10 mouse cellular contexts compared by ENCODE assay signal in the genomic region with DNA sequence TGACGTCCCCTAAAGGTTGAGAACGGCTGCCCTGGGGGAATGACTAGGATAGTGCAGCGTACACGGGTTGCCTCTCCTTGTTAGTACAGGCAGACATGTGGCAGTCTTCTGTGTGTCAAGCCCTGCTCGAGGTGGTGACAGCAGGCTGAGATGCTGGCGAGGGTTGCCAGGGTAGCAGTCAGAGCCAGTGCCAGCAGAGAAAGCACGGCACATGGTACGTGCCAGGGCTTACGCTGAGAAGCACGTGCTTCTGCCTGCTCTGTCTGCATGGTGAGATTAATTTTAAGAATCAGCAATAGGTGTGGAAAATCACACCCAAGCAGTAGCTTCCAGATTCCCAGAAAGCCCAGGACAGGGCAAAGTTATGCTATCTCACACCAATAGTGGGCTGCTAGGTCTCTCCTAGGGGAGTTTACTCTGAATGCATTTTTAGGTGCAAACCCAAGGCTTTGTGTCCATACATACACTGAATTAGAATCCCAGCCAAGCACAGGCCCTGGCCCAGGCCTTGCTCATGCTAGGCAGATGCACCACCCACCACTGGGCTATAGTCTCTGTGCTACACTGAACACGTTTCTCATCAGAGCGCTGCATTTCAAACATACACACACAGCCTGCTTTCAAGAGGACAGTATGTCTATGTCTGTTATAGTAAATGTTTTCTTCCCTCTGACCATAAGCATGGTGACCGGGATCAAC. TPM values are rescaled to one million over a fixed set of nuclear protein-coding genes. Genes with fewer than 3 reads are reported as not detected.
DNase-seq lines count a peak whose midpoint lies in the region; ATAC-seq lines count a peak whose summit lies in the region.
"Had no signal": no experiment of that assay in that cellular context is flagged by ENCODE, and none has a peak within 500 bp of the region (broad histone marks: within the 10 kb centered on the region; RNA-seq: fewer than 3 reads in every experiment).

No protein-coding gene starts in this region.

- H3K27ac ChIP-seq in hindbrain, embryonic 15.5 days (replicated peaks) = peak overlapping the region; percentile 1; the same call in 1 of the 2 replicates
- no peak overlapping the region for H3K27ac ChIP-seq in hindbrain, embryonic 12.5 days

- ATAC-seq in hindbrain, embryonic 15.5 days (ENCODE audit: low FRiP score, low read depth) = peak; percentile 81
- no peak for ATAC-seq in hindbrain, embryonic 12.5 days (ENCODE audit: low FRiP score)
- no peak for ATAC-seq in megakaryocyte progenitor cell, adult 5-6 weeks (replicated peaks; ENCODE audit: poor library complexity)

- H3K4me1 ChIP-seq in hindbrain, embryonic 15.5 days (replicated peaks) = no peaks in the 10 kb centered on the region
- no peaks in the 10 kb centered on the region for H3K4me1 ChIP-seq in hindbrain, embryonic 12.5 days

- 84% methylated on average over 13 of the region's 13 CpGs for WGBS in hindbrain, embryonic 15.5 days
- 92% methylated on average over 13 of the region's 13 CpGs for WGBS in hindbrain, embryonic 12.5 days

- H3K9me3 ChIP-seq in hindbrain, embryonic 15.5 days = no peaks in the 10 kb centered on the region
- no peaks in the 10 kb centered on the region for H3K9me3 ChIP-seq in hindbrain, embryonic 12.5 days (replicated peaks)

- peaks cover 80% of the 10 kb centered on the region for H3K36me3 ChIP-seq in hindbrain, embryonic 15.5 days
- H3K36me3 ChIP-seq in hindbrain, embryonic 12.5 days = peaks cover 81% of the 10 kb centered on the region

- no peaks in the 10 kb centered on the region for H3K27me3 ChIP-seq in hindbrain, embryonic 15.5 days
- no peaks in the 10 kb centered on the region for H3K27me3 ChIP-seq in hindbrain, embryonic 12.5 days

- H3K4me3 ChIP-seq in hindbrain, embryonic 15.5 days = no peak overlapping the region
- H3K4me3 ChIP-seq in hindbrain, embryonic 12.5 days = no peak overlapping the region

- H3K4me2 ChIP-seq in hindbrain, embryonic 15.5 days = no peak overlapping the region
- H3K4me2 ChIP-seq in hindbrain, embryonic 12.5 days (replicated peaks) = no peak overlapping the region

- peak; percentile 93 for DNase-seq in brain, adult 2 months (ENCODE audit: low read depth, low spot score)
- DNase-seq in cerebellum, adult 9-11 months = peak; percentile 85
- peak; percentile 83 to 87 for DNase-seq in heart, postnatal 10 days
- DNase-seq in gastrocnemius, postnatal 4 days (ENCODE audit: low spot score in 2 of 2) = no peak
- DNase-seq in adipocyte (ENCODE audit: low spot score) = no peak
- DNase-seq: kidney, adult 18-20 months; liver had no signal

- no peak overlapping the region for H3K9ac ChIP-seq in hindbrain, embryonic 15.5 days
- H3K9ac ChIP-seq in hindbrain, embryonic 12.5 days = no peak overlapping the region

- intact Hi-C loops in heart, postnatal 10 days (cut with DNase I) = no loop called here

RNA-seq across cellular contexts. Expression of a gene that starts 31.3 kb away (rescaled TPM):
- 35.8 and 36.2 TPM in 2 replicates for polyA plus RNA-seq in hindbrain, embryonic 15.5 days (2015; fragmentation: Nextera tagmentation; extraction: Ambion mirVana)
- polyA plus RNA-seq in hindbrain, embryonic 12.5 days (2016; fragmentation: Nextera tagmentation; extraction: Ambion mirVana) = 80.2 and 81.9 TPM in 2 replicates
- total RNA-seq in heart, postnatal 10 days (2021) = 10 to 100 TPM; 54.4 to 55.6 TPM
- 10 to 100 TPM; 46.2 to 53.1 TPM for total RNA-seq in gastrocnemius, postnatal 4 days (2021)
- 264 and 290 TPM in 2 replicates for total RNA-seq in megakaryocyte progenitor cell, adult 5-6 weeks (2015)
- total RNA-seq in megakaryocyte progenitor cell, adult 5-6 weeks (2017) = 298 and 323 TPM in 2 replicates

RNA-seq across cellular contexts. Expression of a gene that starts 32.2 kb away (rescaled TPM):
- polyA plus RNA-seq in hindbrain, embryonic 15.5 days (2015; fragmentation: Nextera tagmentation; extraction: Ambion mirVana) = 51.2 and 52.8 TPM in 2 replicates
- polyA plus RNA-seq in hindbrain, embryonic 12.5 days (2016; fragmentation: Nextera tagmentation; extraction: Ambion mirVana) = 47.2 and 57.1 TPM in 2 replicates
- 10 to 100 TPM; 48.0 to 52.2 TPM for total RNA-seq in heart, postnatal 10 days (2021)
- 10 to 100 TPM; 37.6 to 50.1 TPM for total RNA-seq in gastrocnemius, postnatal 4 days (2021)
- 84.7 and 88.9 TPM in 2 replicates for total RNA-seq in megakaryocyte progenitor cell, adult 5-6 weeks (2015)
- 73.6 and 81.1 TPM in 2 replicates for total RNA-seq in megakaryocyte progenitor cell, adult 5-6 weeks (2017)

RNA-seq across cellular contexts. Expression of a gene that starts 35.6 kb away (rescaled TPM):
- 13.3 and 18.6 TPM in 2 replicates for polyA plus RNA-seq in hindbrain, embryonic 15.5 days (2015; fragmentation: Nextera tagmentation; extraction: Ambion mirVana)
- 19.6 and 21.1 TPM in 2 replicates for polyA plus RNA-seq in hindbrain, embryonic 12.5 days (2016; fragmentation: Nextera tagmentation; extraction: Ambion mirVana)
- total RNA-seq in heart, postnatal 10 days (2021) = 1 to 10 TPM; 5.1 to 5.7 TPM
- total RNA-seq in gastrocnemius, postnatal 4 days (2021) = 1 to 10 TPM; 6.3 to 6.9 TPM
- 4.9 and 5.4 TPM in 2 replicates for total RNA-seq in megakaryocyte progenitor cell, adult 5-6 weeks (2015)
- total RNA-seq in megakaryocyte progenitor cell, adult 5-6 weeks (2017) = 10.0 and 10.2 TPM in 2 replicates

RNA-seq across cellular contexts. Expression of a gene that starts 52.4 kb away (rescaled TPM):
- 46.6 and 48.0 TPM in 2 replicates for polyA plus RNA-seq in hindbrain, embryonic 15.5 days (2015; fragmentation: Nextera tagmentation; extraction: Ambion mirVana)
- 60.5 and 63.3 TPM in 2 replicates for polyA plus RNA-seq in hindbrain, embryonic 12.5 days (2016; fragmentation: Nextera tagmentation; extraction: Ambion mirVana)
- total RNA-seq in heart, postnatal 10 days (2021) = 10 to 100 TPM; 20.6 to 21.5 TPM
- 10 to 100 TPM; 26.4 to 31.8 TPM for total RNA-seq in gastrocnemius, postnatal 4 days (2021)
- 94.3 and 101 TPM in 2 replicates for total RNA-seq in megakaryocyte progenitor cell, adult 5-6 weeks (2015)
- total RNA-seq in megakaryocyte progenitor cell, adult 5-6 weeks (2017) = 46.1 and 48.6 TPM in 2 replicates

Comparison
In these comparisons a context has a peak if more than half of its experiments do, and no peak if none do; other contexts are left out.
1. DNase-seq: peak in brain, adult 2 months (single experiment), cerebellum, adult 9-11 months (single experiment) and heart, postnatal 10 days (2 of 2); none in gastrocnemius, postnatal 4 days (0 of 2) and adipocyte (single experiment).
2. RNA of a gene that starts 31.3 kb away (total RNA-seq): 264 to 323 TPM in megakaryocyte progenitor cell, adult 5-6 weeks; 54.4 to 55.6 TPM in heart, postnatal 10 days and 46.2 to 53.1 TPM in gastrocnemius, postnatal 4 days; every median in the first group is over 4 times any median in the second.